Mouse (Mus musculus) lung, embryonic 14.5 days (tissue): ENCODE results near the gene Sirpa. TPM values are rescaled to one million over a fixed set of nuclear protein-coding genes. Genes with fewer than 3 reads are reported as not detected.

Source experiments
- ATAC-seq: fragments of 200-750 bp; cut with Nextera tagmentation; 2 replicates; pipeline ENCODE4 v1.8.0; 2017; ENCODE audit warnings: mild to moderate bottlenecking, moderate TSS enrichment, moderate library complexity; ENCODE audit not compliant: insufficient read depth
- DNase-seq: peaks from one replicate; pipeline ENCODE4 v3.0.0-alpha.2; 2015
- H3K27ac ChIP-seq: fragments of 300-500 bp; sonication (generic); 2 replicates; pipeline ENCODE4 v1.5.1; 2014; ENCODE audit warnings: low read depth, mild to moderate bottlenecking, moderate library complexity
- H3K27me3 ChIP-seq: fragments of 300-500 bp; sonication (generic); 2 replicates; pipeline ENCODE4 v1.6.1; 2014; ENCODE audit warnings: low read length, control low read depth; ENCODE audit not compliant: insufficient read depth
- H3K36me3 ChIP-seq: fragments of 300-500 bp; sonication (generic); 2 replicates; pipeline ENCODE4 v1.6.1; 2014; ENCODE audit warnings: control low read depth; ENCODE audit not compliant: insufficient read depth
- H3K4me1 ChIP-seq: fragments of 300-500 bp; sonication (generic); 2 replicates; pipeline ENCODE4 v1.6.1; 2014; ENCODE audit warnings: antibody characterized with exemption, control low read depth; ENCODE audit not compliant: insufficient read depth
- H3K4me2 ChIP-seq: fragments of 300-500 bp; sonication (generic); 2 replicates; pipeline ENCODE4 v1.6.1; 2014; ENCODE audit warnings: mild to moderate bottlenecking
- H3K4me3 ChIP-seq: fragments of 300-500 bp; sonication (generic); 2 replicates; pipeline ENCODE4 v1.5.1; 2014; ENCODE audit warnings: low read depth, low read length
- H3K9ac ChIP-seq: fragments of 300-500 bp; sonication (generic); 2 replicates; pipeline ENCODE4 v1.6.1; 2014
- H3K9me3 ChIP-seq: fragments of 300-500 bp; sonication (generic); 2 replicates; pipeline ENCODE4 v1.6.1; 2016; ENCODE audit warnings: low read depth, low read length, control low read depth
- CTCF ChIP-seq: IDR thresholded peaks from 2 replicates; pipeline ENCODE4 v1.5.1; 2016; ENCODE audit warnings: antibody characterized with exemption, low read depth
- WGBS: fragments of 180-500 bp; shearing (Covaris S2); extraction: QIAGEN DNeasy Blood & Tissue Kit; methylation state at CpG from one replicate; pipeline ENCODE4 v1.1.7; 2014; 5-methylcytosine and 5-hydroxymethylcytosine counted together
- polyA plus RNA-seq: library from polyadenylated mRNA; unstranded; fragments of >200 nt; fragmentation: Nextera tagmentation; extraction: Ambion mirVana; gene quantifications from 2 replicates; pipeline ENCODE4 v1.2.1, GENCODE M21; 2014

Sirpa gene
- polyA plus RNA-seq, 1 experiment from 2014 or later, result 26.5 TPM

- ATAC-seq (no peak), DNase-seq (no peak)
- H3K27me3 ChIP-seq, result no peaks in the 10 kb centered on the region
- no peaks in the 10 kb centered on the region for H3K36me3 ChIP-seq
- no peak overlapping the region for H3K9ac ChIP-seq
- no peaks in the 10 kb centered on the region for H3K4me1 ChIP-seq
- H3K4me3 ChIP-seq, result no peak overlapping the region
- no peak overlapping the region for H3K27ac ChIP-seq
- no peaks in the 10 kb centered on the region for H3K9me3 ChIP-seq
- no peak overlapping the region for H3K4me2 ChIP-seq
- no peak for TF ChIP-seq CTCF
- WGBS, result 14% methylated on average over 1 of the region's 1 CpGs
Observed at GRCm38 (mm10) chr2:129584905-129585304, 7.7 kb upstream of the Sirpa start.

- ATAC-seq (no peak), DNase-seq (peak; percentile 8)
- no peak overlapping the region for H3K4me3 ChIP-seq
- H3K9ac ChIP-seq, result no peak overlapping the region
- no peaks in the 10 kb centered on the region for H3K4me1 ChIP-seq
- no peaks in the 10 kb centered on the region for H3K36me3 ChIP-seq
- WGBS, result 73% methylated on average over 11 of the region's 11 CpGs
- H3K27ac ChIP-seq, result no peak overlapping the region
- H3K27me3 ChIP-seq, result no peaks in the 10 kb centered on the region
- H3K9me3 ChIP-seq, result no peaks in the 10 kb centered on the region
- H3K4me2 ChIP-seq, result no peak overlapping the region
- TF ChIP-seq CTCF, result no peak
Observed at GRCm38 (mm10) chr2:129585904-129586514, 6.6 kb upstream of the Sirpa start.

DNA sequence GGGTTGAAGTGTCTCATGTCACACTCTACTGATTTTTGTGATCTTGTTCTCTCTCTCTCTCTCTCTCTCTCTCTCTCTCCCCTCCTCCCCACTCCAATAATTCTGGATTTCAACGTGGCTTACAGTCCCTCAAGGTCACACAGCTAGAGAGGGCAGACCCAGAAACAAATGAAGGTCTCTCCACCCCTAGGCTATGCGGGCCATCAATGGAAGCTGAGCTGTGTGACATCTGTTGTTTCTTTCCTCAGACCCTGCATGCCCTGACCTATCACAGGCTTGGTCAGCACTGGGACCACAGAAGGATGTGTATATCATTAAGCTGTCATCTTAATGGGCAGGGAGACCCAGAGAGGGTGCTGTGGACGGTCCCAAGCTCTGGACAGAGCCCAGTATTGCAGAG is 5.4 kb upstream of the Sirpa start:
- Histone ChIP-seq H3K9ac (no peak overlapping the region), H3K27me3 (no peaks in the 10 kb centered on the region), H3K4me3 (no peak overlapping the region), H3K36me3 (no peaks in the 10 kb centered on the region), H3K9me3 (no peaks in the 10 kb centered on the region), H3K27ac (no peak overlapping the region), H3K4me1 (no peaks in the 10 kb centered on the region), H3K4me2 (no peak overlapping the region)
- no peak for TF ChIP-seq CTCF
- 43% methylated on average over 3 of the region's 3 CpGs for WGBS
- ATAC-seq, result no peak
- DNase-seq, result no peak

DNA sequence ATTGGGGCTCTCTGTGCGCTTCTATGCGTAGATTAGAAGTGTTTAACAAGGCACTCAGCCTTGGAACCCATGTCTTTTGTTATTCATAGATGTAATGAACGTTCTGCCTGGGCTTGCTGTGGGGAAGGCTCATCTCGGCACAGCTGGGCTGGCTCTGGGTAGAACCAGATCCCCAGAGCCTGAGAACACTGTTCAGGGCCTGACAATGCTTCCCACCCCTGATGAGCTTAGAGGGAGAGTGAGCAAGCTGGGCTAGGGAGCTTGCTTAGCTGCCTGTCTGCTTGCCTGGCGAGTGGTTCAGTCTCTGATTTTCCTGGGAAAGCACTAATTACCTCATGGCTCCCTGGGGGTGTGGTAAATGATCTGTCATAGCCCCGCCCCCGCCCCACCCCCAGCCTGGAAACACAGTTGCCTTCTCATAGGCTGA is 4.8 kb upstream of the Sirpa start:
- ATAC-seq (no peak), DNase-seq (peak; percentile 8)
- H3K9ac ChIP-seq, result no peak overlapping the region
- H3K36me3 ChIP-seq, result no peaks in the 10 kb centered on the region
- no peak overlapping the region for H3K27ac ChIP-seq
- no peak overlapping the region for H3K4me3 ChIP-seq
- H3K9me3 ChIP-seq, result no peaks in the 10 kb centered on the region
- WGBS, result 17% methylated on average over 7 of the region's 7 CpGs
- no peak for TF ChIP-seq CTCF
- no peak overlapping the region for H3K4me2 ChIP-seq
- H3K27me3 ChIP-seq, result no peaks in the 10 kb centered on the region
- no peaks in the 10 kb centered on the region for H3K4me1 ChIP-seq

- Histone ChIP-seq H3K27ac (peak overlapping the region; percentile 91), H3K4me3 (peak overlapping the region; percentile 64; the same call in 1 of the 2 replicates), H3K27me3 (0 out of 2 replicates have a peak, but pooled peaks cover 3% of the 10 kb centered on the region), H3K4me2 (peak overlapping the region; percentile 90), H3K36me3 (no peaks in the 10 kb centered on the region), H3K4me1 (no peaks in the 10 kb centered on the region), H3K9ac (no peak overlapping the region), H3K9me3 (no peaks in the 10 kb centered on the region)
- 94% methylated on average over 4 of the region's 4 CpGs for WGBS
- DNase-seq (no peak), ATAC-seq (no peak)
- TF ChIP-seq CTCF, result no peak
Observed at GRCm38 (mm10) chr2:129591897-129592296, 738 bp upstream of the Sirpa start.

DNA sequence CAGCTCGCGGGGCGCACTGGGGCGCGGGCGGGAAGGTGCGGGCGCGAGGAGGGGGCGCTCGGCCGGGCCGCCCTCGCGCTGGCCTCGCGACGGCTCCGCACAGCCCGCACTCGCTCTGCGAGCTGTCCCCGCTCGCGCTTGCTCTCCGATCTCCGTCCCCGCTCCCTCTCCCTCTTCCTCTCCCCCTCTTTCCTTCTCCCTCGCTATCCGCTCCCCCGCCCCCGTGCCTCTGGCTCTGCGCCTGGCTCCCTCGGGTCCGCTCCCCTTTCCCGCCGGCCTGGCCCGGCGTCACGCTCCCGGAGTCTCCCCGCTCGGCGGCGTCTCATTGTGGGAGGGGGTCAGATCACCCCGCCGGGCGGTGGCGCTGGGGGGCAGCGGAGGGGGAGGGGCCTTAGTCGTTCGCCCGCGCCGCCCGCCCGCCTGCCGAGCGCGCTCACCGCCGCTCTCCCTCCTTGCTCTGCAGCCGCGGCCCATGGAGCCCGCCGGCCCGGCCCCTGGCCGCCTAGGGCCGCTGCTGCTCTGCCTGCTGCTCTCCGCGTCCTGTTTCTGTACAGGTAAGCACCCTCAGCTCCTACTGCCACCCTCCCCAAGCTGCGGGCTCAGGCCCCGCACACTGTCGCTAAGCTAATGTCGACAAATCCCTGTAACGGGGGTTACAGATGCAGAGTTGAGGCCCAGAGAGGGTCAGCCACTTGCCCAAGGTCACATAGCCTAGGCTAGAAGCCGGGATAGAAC is 673 bp downstream of the Sirpa start:
- Histone ChIP-seq H3K4me2 (peak overlapping the region; percentile 90), H3K27ac (peak overlapping the region; percentile 91), H3K9me3 (no peaks in the 10 kb centered on the region), H3K4me1 (no peaks in the 10 kb centered on the region), H3K4me3 (peak overlapping the region; percentile 64), H3K27me3 (0 out of 2 replicates have a peak, but pooled peaks cover 3% of the 10 kb centered on the region), H3K36me3 (no peaks in the 10 kb centered on the region), H3K9ac (peak overlapping the region; percentile 78)
- no peak for TF ChIP-seq CTCF
- peak; percentile 82 for DNase-seq
- 1% methylated on average over 59 of the region's 77 CpGs for WGBS
- ATAC-seq, result peak; percentile 81

GRCm38 (mm10) chr2:129593876-129594421 is 1.3 kb downstream of the Sirpa start:
- H3K36me3 ChIP-seq, result no peaks in the 10 kb centered on the region
- DNase-seq (no peak), ATAC-seq (peak; percentile 4; the same call in 1 of the 2 replicates)
- H3K27ac ChIP-seq, result peak overlapping the region; percentile 91; the same call in 1 of the 2 replicates
- 0 out of 2 replicates have a peak, but pooled peaks cover 3% of the 10 kb centered on the region for H3K27me3 ChIP-seq
- no peak for TF ChIP-seq CTCF
- H3K9me3 ChIP-seq, result no peaks in the 10 kb centered on the region
- peak overlapping the region; percentile 78 for H3K9ac ChIP-seq
- H3K4me3 ChIP-seq, result peak overlapping the region; percentile 64
- 3% methylated on average over 13 of the region's 13 CpGs for WGBS
- no peaks in the 10 kb centered on the region for H3K4me1 ChIP-seq
- H3K4me2 ChIP-seq, result peak overlapping the region; percentile 90
